Mouse (Mus musculus) cerebellum, adult 18-20 months (tissue): ENCODE data around the gene Ccdc180.

Experiments used
- DNase-seq, 2 experiments: peaks; one replicate each; pipeline ENCODE4 v3.0.0; 2021

The Ccdc180 gene

DNA sequence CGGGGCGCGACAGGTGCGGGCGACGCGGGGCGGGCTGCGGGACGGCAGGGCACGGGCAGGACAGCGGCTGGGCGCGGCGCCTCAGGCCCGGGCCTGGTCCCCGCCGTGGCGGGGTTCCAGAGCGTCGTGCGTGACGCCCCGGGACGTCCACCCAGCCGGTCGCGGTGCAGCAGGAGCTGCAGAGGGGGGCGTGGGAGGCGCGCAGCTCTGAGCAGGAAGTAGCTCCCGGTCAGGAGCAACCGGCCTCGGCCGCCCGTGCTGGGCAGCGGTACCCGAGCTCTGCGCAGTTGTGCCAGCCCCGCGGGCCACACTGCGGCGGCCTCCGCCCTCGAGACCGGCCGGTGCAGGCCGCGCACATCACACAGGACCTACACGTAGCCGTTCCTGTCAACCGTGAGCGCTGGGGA, 82.3 kb downstream of the Ccdc180 start:
- DNase-seq, result peak in 1 of 2 experiments; percentile 60

DNA sequence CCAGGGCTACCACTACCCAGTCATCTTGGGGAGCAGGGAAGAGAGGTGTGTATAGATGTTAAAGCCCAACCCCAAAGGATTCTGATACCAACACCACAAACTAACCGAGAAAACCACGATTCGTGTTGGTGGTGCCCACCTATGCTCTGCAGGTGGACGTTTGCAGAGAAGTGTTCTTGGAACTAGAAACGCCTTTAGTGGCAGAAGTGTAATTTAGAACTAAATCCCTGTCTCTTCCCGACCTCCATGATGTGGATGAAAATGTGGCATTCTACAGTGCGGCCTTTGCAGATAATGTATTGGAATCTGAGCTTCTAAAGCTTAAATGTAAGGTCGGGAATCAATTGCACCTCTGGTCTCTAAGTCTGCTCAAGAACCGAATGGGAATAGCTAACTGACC, 82.8 kb downstream of the Ccdc180 start:
- no peak for DNase-seq

DNA sequence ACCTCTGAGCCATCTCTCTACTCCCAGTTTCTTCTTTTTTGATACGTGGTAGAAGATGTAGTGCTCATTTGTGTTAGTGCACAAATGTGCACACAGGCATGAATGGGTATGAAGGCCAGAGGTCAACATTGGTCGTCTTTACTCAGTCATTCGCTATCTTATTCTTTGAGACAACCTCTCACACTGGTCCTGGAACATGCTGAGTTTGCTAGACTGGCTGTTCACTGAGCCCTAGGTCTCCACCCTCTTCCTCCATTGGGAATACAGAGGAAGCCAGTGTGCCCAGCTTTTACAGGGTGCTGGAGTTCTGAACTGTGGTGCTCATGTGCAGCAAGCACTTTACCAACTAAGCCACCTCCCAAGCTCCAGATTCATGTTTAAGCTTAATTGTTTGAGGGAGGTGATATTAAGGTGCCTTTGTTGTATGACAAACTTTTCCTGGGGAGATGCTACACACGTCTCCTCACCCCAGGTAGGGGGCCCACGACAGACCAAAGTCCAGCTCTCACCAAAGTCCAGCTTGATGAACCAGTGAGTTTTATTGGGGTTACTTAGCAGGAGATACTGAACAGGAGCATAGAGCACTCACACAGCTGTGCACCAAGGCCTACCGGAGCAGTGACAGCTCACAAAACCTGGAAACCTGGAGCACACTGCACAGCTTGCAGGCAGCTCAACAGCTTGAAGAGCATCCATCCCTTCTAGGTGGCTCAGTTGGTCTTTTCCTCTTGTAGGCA, 87.0 kb downstream of the Ccdc180 start:
- no peak for DNase-seq

DNA sequence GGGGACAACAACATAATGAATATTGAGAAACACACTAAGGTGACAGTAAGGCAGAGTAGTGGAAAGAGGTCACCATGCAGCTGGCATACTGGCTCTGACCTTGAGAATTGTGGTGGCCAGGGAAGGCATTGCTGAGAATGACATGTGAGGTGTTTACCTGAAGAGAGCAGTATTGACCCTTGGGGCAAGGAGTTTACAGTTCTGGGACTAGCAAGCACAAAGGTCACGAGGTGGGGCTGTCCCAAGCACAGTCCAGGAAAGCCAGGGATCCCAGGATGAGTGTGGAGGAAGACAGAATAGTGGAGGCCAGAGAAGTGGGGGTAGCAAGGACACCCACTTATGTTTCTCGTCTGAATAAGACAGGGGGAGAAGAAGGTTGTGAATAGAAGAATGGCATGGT, 89.8 kb downstream of the Ccdc180 start:
- no peak for DNase-seq

DNA sequence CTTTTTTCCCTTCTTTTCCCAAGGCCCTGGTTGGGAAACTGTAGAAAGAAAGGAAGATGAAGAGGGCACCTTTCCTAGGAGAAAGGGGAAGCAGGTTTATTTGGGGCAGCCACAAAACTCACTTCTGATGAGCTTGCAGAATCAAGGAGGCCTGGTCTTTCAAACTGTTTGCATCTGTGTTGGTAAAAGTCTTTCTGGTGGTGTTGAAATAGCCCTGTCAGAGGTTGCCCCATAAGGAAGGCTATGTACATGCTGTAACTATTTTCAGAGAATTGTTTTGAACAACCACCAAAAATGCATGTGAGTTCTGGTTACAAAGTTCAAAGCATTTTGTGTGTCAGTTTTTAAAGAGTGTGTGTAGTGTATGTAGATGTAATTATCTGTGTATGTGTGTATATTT, 91.0 kb downstream of the Ccdc180 start:
- DNase-seq, result no peak

DNA sequence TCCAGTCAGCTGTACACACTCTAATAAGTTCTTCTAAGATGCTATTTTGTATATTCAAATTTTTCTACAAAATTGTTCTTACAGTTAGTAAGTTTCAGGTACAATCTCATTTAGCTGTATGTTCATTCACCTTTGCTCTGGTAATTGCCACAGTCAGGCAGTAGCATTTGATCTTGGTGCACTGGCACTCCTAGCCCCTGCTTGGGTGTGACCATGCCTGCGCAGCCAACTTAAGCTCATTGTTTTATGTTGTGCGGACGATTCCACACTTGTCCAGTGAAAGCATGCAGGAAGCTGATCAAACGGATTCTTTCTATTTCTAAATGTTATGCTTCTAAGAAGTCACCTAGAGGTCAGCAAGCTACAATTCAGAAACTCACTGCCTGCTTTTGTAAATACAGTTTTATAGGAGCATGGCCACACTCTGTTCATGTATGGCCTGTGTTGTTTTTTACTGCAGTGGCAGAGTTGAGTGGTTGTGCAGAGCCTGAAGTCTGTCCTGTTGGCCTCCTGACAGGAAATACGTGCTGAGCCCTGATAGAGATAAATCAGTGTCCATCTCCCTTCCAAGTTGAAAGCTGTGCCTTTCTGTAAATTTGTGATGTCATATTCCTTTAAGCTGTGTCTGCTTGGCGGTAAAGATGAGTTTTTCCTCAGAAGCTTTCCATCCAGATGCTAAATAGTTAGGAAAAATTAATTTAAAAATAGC, 100.5 kb downstream of the Ccdc180 start:
- DNase-seq, result no peak

DNA sequence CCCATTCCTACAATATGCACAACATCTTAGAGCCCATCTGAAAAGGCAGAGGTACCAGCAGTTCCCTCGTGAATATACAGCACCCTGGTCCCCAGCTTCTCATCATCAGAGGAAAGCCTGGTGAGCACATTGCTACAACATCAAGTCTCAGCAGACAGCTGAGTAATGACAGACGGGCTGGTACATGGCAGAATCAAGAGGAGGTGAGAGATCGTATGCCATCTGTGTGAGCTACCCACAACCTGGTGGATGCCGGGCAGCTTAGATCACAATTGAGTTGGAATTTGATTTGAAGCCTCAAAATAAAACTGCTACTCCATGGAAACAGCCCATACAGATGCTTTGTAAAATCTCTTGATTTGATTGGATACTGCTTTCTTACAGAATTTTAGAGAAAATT, 108.4 kb downstream of the Ccdc180 start:
- no peak for DNase-seq
